Mouse (Mus musculus) layer of hippocampus, adult 2 months (tissue): ENCODE results near the gene Itprid2. TPM values are rescaled to one million over a fixed set of nuclear protein-coding genes. Genes with fewer than 3 reads are reported as not detected.

Experiments
- DNase-seq, 2 experiments: peaks; one replicate each; pipeline ENCODE4 v3.0.0; 2022; ENCODE audit warnings: low spot score in 2 of 2
- H3K27ac ChIP-seq: fragments of 200-600 bp; 2 replicates; pipeline ENCODE4 v1.8.1; 2022
- H3K4me3 ChIP-seq: fragments of 200-600 bp; 2 replicates; pipeline ENCODE4 v1.8.1; 2022; ENCODE audit warnings: mild to moderate bottlenecking
- CTCF ChIP-seq: fragments of 200-600 bp; conservative IDR thresholded peaks from 2 replicates; pipeline ENCODE4 v1.8.1; 2022; ENCODE audit warnings: antibody characterized with exemption, mild to moderate bottlenecking, moderate library complexity
- total RNA-seq, 2 experiments: library from RNA; stranded (reverse); gene quantifications; 2 replicates each; pipeline ENCODE4 v1.2.3; 2021

The Itprid2 gene
- total RNA-seq, 2 experiments from 2014 or later = 41.4 to 44.0 TPM

GRCm38 (mm10) chr2:79653093-79653808 is 18.1 kb downstream of the Itprid2 start:
- H3K4me3 ChIP-seq = no peak overlapping the region
- peak in 1 of 2 experiments; percentile 31 for DNase-seq
- TF ChIP-seq CTCF = no peak
- H3K27ac ChIP-seq = peak overlapping the region; percentile 24; the same call in 1 of the 2 replicates

GRCm38 (mm10) chr2:79653809-79654164 is 18.6 kb downstream of the Itprid2 start:
- Histone ChIP-seq H3K4me3 (no peak overlapping the region), H3K27ac (peak overlapping the region; percentile 24)
- no peak for DNase-seq
- no peak for TF ChIP-seq CTCF

- TF ChIP-seq CTCF = no peak
- H3K4me3 ChIP-seq = no peak overlapping the region
- no peak overlapping the region for H3K27ac ChIP-seq
- DNase-seq = no peak
These were observed 21.9 kb downstream of the Itprid2 start for GRCm38 (mm10) chr2:79657062-79657461.

- no peak for TF ChIP-seq CTCF
- Histone ChIP-seq H3K27ac (no peak overlapping the region), H3K4me3 (no peak overlapping the region)
- DNase-seq = no peak
These were observed 25.4 kb downstream of the Itprid2 start for GRCm38 (mm10) chr2:79660417-79661185.

- Histone ChIP-seq H3K4me3 (no peak overlapping the region), H3K27ac (no peak overlapping the region)
- DNase-seq = no peak
- no peak for TF ChIP-seq CTCF
These were observed 26.4 kb downstream of the Itprid2 start for GRCm38 (mm10) chr2:79661486-79662104.

GRCm38 (mm10) chr2:79664532-79665286 is 29.6 kb downstream of the Itprid2 start:
- no peak for DNase-seq
- Histone ChIP-seq H3K4me3 (no peak overlapping the region), H3K27ac (peak overlapping the region; percentile 24; the same call in 1 of the 2 replicates)
- no peak for TF ChIP-seq CTCF

GRCm38 (mm10) chr2:79665492-79665891 is 30.3 kb downstream of the Itprid2 start:
- no peak for TF ChIP-seq CTCF
- DNase-seq = no peak
- H3K4me3 ChIP-seq = no peak overlapping the region
- 0 out of 2 replicates have a peak overlapping the region, but pooled peaks have one; percentile 25 for H3K27ac ChIP-seq

GRCm38 (mm10) chr2:79675266-79675665 is 40.1 kb downstream of the Itprid2 start:
- no peak for TF ChIP-seq CTCF
- no peak for DNase-seq
- Histone ChIP-seq H3K4me3 (no peak overlapping the region), H3K27ac (no peak overlapping the region)

GRCm38 (mm10) chr2:79677663-79678257 is 42.6 kb downstream of the Itprid2 start:
- H3K4me3 ChIP-seq = no peak overlapping the region
- TF ChIP-seq CTCF = no peak
- DNase-seq = no peak
- no peak overlapping the region for H3K27ac ChIP-seq

- H3K4me3 ChIP-seq = no peak overlapping the region
- H3K27ac ChIP-seq = no peak overlapping the region
- no peak for DNase-seq
- TF ChIP-seq CTCF = no peak
These were observed 46.5 kb downstream of the Itprid2 start for GRCm38 (mm10) chr2:79681672-79682071.

GRCm38 (mm10) chr2:79683258-79683657 is 48.1 kb downstream of the Itprid2 start:
- Histone ChIP-seq H3K27ac (no peak overlapping the region), H3K4me3 (no peak overlapping the region)
- TF ChIP-seq CTCF = no peak
- peak in 1 of 2 experiments; percentile 11 for DNase-seq

GRCm38 (mm10) chr2:79690838-79691237 is 55.7 kb downstream of the Itprid2 start:
- TF ChIP-seq CTCF = no peak
- Histone ChIP-seq H3K4me3 (no peak overlapping the region), H3K27ac (no peak overlapping the region)
- DNase-seq = no peak
